Mouse (Mus musculus): ENCODE data around the gene Sapcd2. TPM values are rescaled to one million over a fixed set of nuclear protein-coding genes. Genes with fewer than 3 reads are reported as not detected.
A peak's percentile ranks its signal among the peaks of the same experiment; 100 is the strongest.

The Sapcd2 gene
- 31.3 and 36.4 TPM in 2 replicates for polyA plus RNA-seq (2014; fragmentation: Nextera tagmentation; extraction: Ambion mirVana)

DNA sequence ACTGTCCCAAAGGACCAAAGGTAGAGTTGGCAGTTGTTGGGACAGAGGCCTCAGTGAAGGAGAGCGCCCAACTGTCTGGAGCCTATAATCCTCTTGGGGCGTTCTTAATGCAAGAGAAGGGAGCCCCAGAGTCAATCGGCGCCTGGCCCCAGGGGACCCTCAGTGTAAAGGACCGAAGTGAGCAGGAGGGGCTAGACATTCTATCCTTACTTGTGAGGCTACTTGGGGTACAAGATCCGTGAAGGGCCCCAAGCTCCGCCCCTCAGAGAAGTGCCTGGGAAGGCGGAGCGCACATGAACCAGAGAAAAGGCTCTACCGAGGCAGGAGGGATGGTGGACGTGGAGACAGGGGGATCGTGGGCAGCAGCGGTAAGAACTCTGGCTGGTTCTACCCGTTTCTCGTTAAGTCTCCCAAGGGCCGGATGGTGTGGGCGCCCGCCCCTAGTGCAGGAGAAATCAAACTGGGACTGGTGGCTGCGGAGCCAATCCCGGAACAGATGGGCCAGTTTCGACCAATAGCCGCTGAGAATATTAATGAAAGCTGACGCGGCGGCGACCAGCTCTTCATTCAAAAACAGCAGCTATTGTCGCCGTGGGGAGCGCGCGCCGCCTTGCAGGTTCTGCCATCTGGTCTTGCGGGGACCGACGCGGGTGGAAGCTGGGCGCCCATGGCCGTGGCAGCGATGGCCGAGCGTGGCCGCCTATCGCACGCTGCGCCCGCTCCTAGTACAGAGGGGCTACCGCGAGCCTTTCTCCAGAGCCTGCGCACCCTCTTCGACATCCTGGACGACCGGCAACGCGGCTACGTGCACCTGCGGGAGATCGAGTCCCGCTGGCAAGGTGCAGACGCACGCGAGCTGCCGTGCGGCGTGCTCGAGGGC lies at the start of gene Sapcd2:
Sapcd2 (plus strand) TSS at position 558 of the 880 bp plus-strand sequence.
- ATAC-seq (ENCODE audit: insufficient number of reproducible peaks, insufficient read depth, low FRiP score, low read depth) = peak; percentile 91
- Histone ChIP-seq H3K9ac (replicated peaks; ENCODE audit: low read depth, low read length) (peak within 1 kb of the TSS; percentile 62), H3K36me3 (ENCODE audit: control insufficient read depth, insufficient read depth, low read length) (peaks cover 9% of the 10 kb centered on the region), H3K27ac (ENCODE audit: low read length) (peak within 1 kb of the TSS; percentile 89), H3K4me3 (ENCODE audit: low read depth, low read length) (peak within 1 kb of the TSS; percentile 63), H3K4me1 (ENCODE audit: control insufficient read depth, insufficient read depth, low read length) (peaks cover 22% of the 10 kb centered on the region; the same call in 1 of the 2 replicates), H3K27me3 (ENCODE audit: control insufficient read depth, insufficient read depth, low read length) (no peaks in the 10 kb centered on the region), H3K9me3 (ENCODE audit: control insufficient read depth, low read depth, low read length) (no peaks in the 10 kb centered on the region), H3K4me2 (replicated peaks; ENCODE audit: low read depth, low read length) (peak within 1 kb of the TSS; percentile 89)
- under 1% methylated on average over 65 of the region's 65 CpGs for WGBS

DNA sequence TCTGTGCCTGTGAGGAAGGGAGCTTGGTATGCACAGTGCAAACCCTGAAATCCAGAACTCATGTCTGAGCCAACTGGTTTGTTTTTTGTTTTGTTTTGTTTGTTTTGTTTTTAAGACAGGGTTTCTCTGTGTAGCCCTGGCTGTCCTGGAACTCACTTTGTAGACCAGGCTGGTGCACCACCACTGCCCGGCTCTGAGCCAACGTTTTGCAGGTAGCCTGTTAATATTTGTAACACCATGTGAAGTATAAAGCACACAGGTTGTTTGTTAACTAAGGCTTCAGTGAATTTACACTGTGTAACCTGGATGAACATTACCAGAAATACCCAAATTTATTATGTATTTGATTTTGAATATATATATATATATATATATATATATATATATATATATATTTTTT lies 46.1 kb upstream of the Sapcd2 start:
- 71% methylated on average over 2 of the region's 2 CpGs for whole genome bisulfite sequencing
- H3K4me2 ChIP-seq (replicated peaks; ENCODE audit: low read depth, low read length) = no peak overlapping the region

DNA sequence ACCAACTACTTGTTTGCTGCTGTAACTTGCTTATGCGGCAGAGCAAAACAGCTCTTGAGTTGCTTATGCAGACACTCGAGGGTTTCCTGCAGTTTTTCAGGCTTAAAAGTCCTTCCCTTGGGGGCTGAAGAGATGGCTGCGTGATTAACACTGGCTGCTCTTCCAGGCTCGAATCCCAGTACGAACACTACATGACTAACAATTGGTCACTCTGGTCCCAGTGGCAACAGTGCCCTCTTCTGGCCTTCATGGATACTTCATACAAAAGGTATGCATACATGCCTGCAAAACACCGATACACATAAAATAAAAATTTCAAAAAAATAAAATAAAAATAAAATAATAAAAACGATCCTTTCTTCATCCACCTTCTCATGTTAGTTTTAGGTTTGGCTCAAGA lies 43.7 kb upstream of the Sapcd2 start:
- 37% methylated on average over 7 of the region's 7 CpGs for WGBS
- Histone ChIP-seq H3K4me2 (replicated peaks; ENCODE audit: low read depth, low read length) (no peak overlapping the region), H3K4me1 (ENCODE audit: control insufficient read depth, insufficient read depth, low read length) (peaks cover 11% of the 10 kb centered on the region), H3K4me3 (ENCODE audit: low read depth, low read length) (no peak overlapping the region), H3K9me3 (ENCODE audit: control insufficient read depth, low read depth, low read length) (no peaks in the 10 kb centered on the region), H3K36me3 (ENCODE audit: control insufficient read depth, insufficient read depth, low read length) (no peaks in the 10 kb centered on the region), H3K27me3 (ENCODE audit: control insufficient read depth, insufficient read depth, low read length) (no peaks in the 10 kb centered on the region), H3K9ac (replicated peaks; ENCODE audit: low read depth, low read length) (no peak overlapping the region), H3K27ac (ENCODE audit: low read length) (no peak overlapping the region)
- ATAC-seq (ENCODE audit: insufficient number of reproducible peaks, insufficient read depth, low FRiP score, low read depth) = no peak

More for the DNA sequence above, 46.1 kb upstream of the Sapcd2 start:
- Histone ChIP-seq H3K36me3 (ENCODE audit: control insufficient read depth, insufficient read depth, low read length) (no peaks in the 10 kb centered on the region), H3K4me3 (ENCODE audit: low read depth, low read length) (no peak overlapping the region), H3K9me3 (ENCODE audit: control insufficient read depth, low read depth, low read length) (no peaks in the 10 kb centered on the region), H3K27me3 (ENCODE audit: control insufficient read depth, insufficient read depth, low read length) (no peaks in the 10 kb centered on the region), H3K27ac (ENCODE audit: low read length) (no peak overlapping the region), H3K4me1 (ENCODE audit: control insufficient read depth, insufficient read depth, low read length) (no peaks in the 10 kb centered on the region; the same call in 1 of the 2 replicates), H3K9ac (replicated peaks; ENCODE audit: low read depth, low read length) (no peak overlapping the region)
- ATAC-seq (ENCODE audit: insufficient number of reproducible peaks, insufficient read depth, low FRiP score, low read depth) = no peak

DNA sequence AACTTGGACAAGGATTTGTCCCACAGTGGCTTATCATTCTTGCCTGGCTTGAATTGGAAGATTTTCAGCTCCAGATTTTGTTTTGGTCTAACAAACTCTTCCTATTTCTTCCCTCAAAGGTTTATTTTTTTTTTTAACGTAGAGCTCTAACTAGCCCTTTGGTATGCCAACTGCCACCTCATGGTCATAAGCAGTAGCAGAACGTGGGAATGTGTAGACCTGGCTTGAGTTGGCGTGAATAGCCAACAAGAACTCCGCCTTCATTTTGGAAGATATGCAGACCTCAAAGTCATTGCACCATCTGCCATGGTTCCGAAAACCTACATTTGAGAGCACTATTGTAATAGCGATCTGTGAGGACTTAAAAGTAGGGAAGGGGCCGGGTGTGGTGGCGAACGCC lies 40.7 kb upstream of the Sapcd2 start:
- H3K4me2 ChIP-seq (replicated peaks; ENCODE audit: low read depth, low read length) = peak overlapping the region; percentile 45

DNA sequence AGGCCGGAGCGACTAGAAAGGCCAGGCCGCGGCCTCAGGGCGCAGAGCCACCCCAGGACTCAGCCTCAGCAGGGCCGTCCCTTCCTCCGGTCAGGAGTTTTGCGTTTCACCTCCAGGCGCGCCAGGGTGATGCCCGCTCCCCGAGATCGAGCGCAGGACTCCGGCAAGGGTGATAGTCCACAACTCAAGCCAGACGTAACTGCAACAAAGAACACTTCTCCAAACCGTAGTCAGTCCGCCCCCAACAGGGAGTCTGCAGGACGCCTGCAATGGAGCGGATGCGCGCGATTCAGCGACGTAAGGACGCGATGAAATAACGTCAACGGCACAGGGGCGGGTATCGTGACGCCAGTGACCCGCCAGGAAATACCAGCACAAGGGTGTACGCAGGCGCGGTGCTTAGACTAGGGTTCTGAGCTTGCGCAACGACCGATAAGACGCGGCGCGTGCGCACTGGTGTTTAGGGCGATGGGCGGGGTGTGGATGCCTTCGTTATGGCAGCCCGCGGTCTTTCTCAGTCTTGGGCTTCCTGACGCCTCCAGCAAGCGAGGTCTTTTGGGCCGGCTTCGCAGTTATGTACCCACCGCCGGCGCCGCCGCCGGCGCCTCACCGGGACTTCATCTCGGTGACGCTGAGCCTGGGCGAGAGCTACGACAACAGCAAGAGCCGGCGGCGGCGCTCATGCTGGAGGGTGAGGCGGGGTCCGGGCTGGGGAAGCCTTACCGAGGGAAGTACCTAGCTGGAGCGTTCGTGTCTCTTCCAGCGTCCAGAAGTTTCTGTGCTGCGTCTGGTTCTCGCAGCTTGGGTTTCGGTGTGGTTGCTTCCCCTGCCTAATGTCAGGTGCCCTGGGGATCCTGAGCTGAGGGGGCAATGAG lies 39.6 kb upstream of the Sapcd2 start, which contains the start of gene Man1b1:
Man1b1 (plus strand) TSS at position 53 of the 875 bp plus-strand sequence.
- Histone ChIP-seq H3K9ac (replicated peaks; ENCODE audit: low read depth, low read length) (peak within 1 kb of the TSS; percentile 81), H3K4me1 (ENCODE audit: control insufficient read depth, insufficient read depth, low read length) (peaks cover 15% of the 10 kb centered on the region), H3K4me3 (ENCODE audit: low read depth, low read length) (peak within 1 kb of the TSS; percentile 95), H3K4me2 (replicated peaks; ENCODE audit: low read depth, low read length) (peak within 1 kb of the TSS; percentile 95), H3K36me3 (ENCODE audit: control insufficient read depth, insufficient read depth, low read length) (peaks cover 27% of the 10 kb centered on the region), H3K9me3 (ENCODE audit: control insufficient read depth, low read depth, low read length) (no peaks in the 10 kb centered on the region), H3K27ac (ENCODE audit: low read length) (peak within 1 kb of the TSS; percentile 89), H3K27me3 (ENCODE audit: control insufficient read depth, insufficient read depth, low read length) (no peaks in the 10 kb centered on the region)
- WGBS = under 1% methylated on average over 76 of the region's 78 CpGs
- ATAC-seq (ENCODE audit: insufficient number of reproducible peaks, insufficient read depth, low FRiP score, low read depth) = peak; percentile 98

More for the DNA sequence above, 40.7 kb upstream of the Sapcd2 start:
- H3K9me3 ChIP-seq (ENCODE audit: control insufficient read depth, low read depth, low read length) = no peaks in the 10 kb centered on the region
- H3K4me1 ChIP-seq (ENCODE audit: control insufficient read depth, insufficient read depth, low read length) = peaks cover 15% of the 10 kb centered on the region
- 56% methylated on average over 9 of the region's 9 CpGs for WGBS
- ATAC-seq (ENCODE audit: insufficient number of reproducible peaks, insufficient read depth, low FRiP score, low read depth) = no peak
- peaks cover 22% of the 10 kb centered on the region for H3K36me3 ChIP-seq (ENCODE audit: control insufficient read depth, insufficient read depth, low read length)
- H3K27ac ChIP-seq (ENCODE audit: low read length) = no peak overlapping the region
- H3K4me3 ChIP-seq (ENCODE audit: low read depth, low read length) = peak overlapping the region; percentile 95
- H3K27me3 ChIP-seq (ENCODE audit: control insufficient read depth, insufficient read depth, low read length) = no peaks in the 10 kb centered on the region
- H3K9ac ChIP-seq (replicated peaks; ENCODE audit: low read depth, low read length) = no peak overlapping the region

DNA sequence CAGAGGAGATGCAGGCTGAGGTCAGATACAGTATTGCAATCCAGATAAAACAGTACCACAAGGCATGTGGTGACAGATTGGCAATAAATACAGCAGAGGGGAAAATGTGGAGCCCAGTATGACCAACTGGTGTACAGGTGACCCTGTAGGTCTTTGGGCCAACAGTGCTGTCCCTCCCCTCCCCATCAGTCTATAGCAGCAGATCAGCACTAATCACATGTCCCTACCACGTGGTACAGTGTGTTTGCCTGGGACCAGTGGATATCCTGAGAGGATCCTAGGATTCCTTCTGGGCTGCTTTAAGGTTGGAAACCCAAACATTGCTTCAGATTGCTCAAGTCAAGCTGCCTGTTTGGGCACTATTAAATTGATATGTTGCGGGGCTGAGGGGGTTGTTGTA lies 38.6 kb upstream of the Sapcd2 start:
- no peaks in the 10 kb centered on the region for H3K27me3 ChIP-seq (ENCODE audit: control insufficient read depth, insufficient read depth, low read length)
- peaks cover 38% of the 10 kb centered on the region for H3K36me3 ChIP-seq (ENCODE audit: control insufficient read depth, insufficient read depth, low read length)
- H3K4me2 ChIP-seq (replicated peaks; ENCODE audit: low read depth, low read length) = peak overlapping the region; percentile 95
- H3K9ac ChIP-seq (replicated peaks; ENCODE audit: low read depth, low read length) = peak overlapping the region; percentile 81; the same call in 1 of the 2 replicates
- no peak overlapping the region for H3K27ac ChIP-seq (ENCODE audit: low read length)
- no peaks in the 10 kb centered on the region for H3K9me3 ChIP-seq (ENCODE audit: control insufficient read depth, low read depth, low read length)
- no peak for ATAC-seq (ENCODE audit: insufficient number of reproducible peaks, insufficient read depth, low FRiP score, low read depth)
- peak overlapping the region; percentile 95 for H3K4me3 ChIP-seq (ENCODE audit: low read depth, low read length)
- 76% methylated on average over 2 of the region's 2 CpGs for WGBS
- peaks cover 15% of the 10 kb centered on the region for H3K4me1 ChIP-seq (ENCODE audit: control insufficient read depth, insufficient read depth, low read length)

DNA sequence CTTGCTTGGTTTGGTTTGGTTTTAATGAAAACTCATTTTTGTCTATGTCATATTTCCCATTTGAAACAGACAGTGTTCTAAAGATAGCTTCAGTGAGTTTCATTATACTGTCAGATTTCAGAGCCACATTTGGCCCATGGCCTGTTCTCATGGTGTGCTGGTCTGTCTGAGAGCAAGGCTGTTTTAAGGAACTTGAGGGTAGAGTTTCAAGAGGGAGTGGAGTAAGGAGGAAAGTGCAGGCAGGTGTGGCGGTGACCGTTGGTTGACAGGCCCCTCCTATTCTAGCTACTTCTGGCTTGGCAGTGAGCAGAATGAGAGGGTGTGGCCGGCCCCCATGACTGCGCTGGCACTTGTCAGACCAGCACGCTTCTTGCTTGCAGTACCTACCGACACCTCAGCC lies 33.8 kb upstream of the Sapcd2 start:
- no peak for ATAC-seq (ENCODE audit: insufficient number of reproducible peaks, insufficient read depth, low FRiP score, low read depth)
- peaks cover 5% of the 10 kb centered on the region for H3K4me1 ChIP-seq (ENCODE audit: control insufficient read depth, insufficient read depth, low read length)
- no peak overlapping the region for H3K4me2 ChIP-seq (replicated peaks; ENCODE audit: low read depth, low read length)
- WGBS = 88% methylated on average over 6 of the region's 6 CpGs
- no peak overlapping the region for H3K27ac ChIP-seq (ENCODE audit: low read length)
- H3K9ac ChIP-seq (replicated peaks; ENCODE audit: low read depth, low read length) = no peak overlapping the region
- H3K36me3 ChIP-seq (ENCODE audit: control insufficient read depth, insufficient read depth, low read length) = peaks cover 62% of the 10 kb centered on the region
- no peaks in the 10 kb centered on the region for H3K9me3 ChIP-seq (ENCODE audit: control insufficient read depth, low read depth, low read length)
- no peak overlapping the region for H3K4me3 ChIP-seq (ENCODE audit: low read depth, low read length)
- no peaks in the 10 kb centered on the region for H3K27me3 ChIP-seq (ENCODE audit: control insufficient read depth, insufficient read depth, low read length)

DNA sequence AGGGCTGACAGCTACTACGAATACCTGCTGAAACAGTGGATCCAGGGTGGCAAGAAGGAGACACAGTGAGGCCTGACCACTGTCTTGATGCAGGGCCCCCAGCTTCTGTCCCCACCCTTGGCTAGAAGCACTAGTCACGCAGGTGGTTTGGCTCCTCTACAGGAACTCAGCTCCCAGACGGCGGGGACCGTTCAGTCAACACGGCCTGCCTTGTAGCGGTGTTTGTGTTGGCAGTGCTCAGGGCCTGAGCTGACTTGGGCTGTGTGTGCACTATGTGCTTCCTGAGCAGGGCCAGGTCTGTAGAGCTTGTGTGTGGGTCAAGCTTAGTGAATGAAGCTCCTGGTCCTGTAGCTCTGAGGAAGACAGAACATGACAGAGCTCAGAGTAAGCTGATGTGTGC lies 24.0 kb upstream of the Sapcd2 start:
- WGBS = 87% methylated on average over 7 of the region's 7 CpGs
- Histone ChIP-seq H3K4me3 (ENCODE audit: low read depth, low read length) (no peak overlapping the region), H3K27me3 (ENCODE audit: control insufficient read depth, insufficient read depth, low read length) (no peaks in the 10 kb centered on the region), H3K27ac (ENCODE audit: low read length) (no peak overlapping the region), H3K36me3 (ENCODE audit: control insufficient read depth, insufficient read depth, low read length) (peaks cover 87% of the 10 kb centered on the region), H3K4me1 (ENCODE audit: control insufficient read depth, insufficient read depth, low read length) (no peaks in the 10 kb centered on the region), H3K4me2 (replicated peaks; ENCODE audit: low read depth, low read length) (no peak overlapping the region), H3K9ac (replicated peaks; ENCODE audit: low read depth, low read length) (no peak overlapping the region), H3K9me3 (ENCODE audit: control insufficient read depth, low read depth, low read length) (no peaks in the 10 kb centered on the region)
- no peak for ATAC-seq (ENCODE audit: insufficient number of reproducible peaks, insufficient read depth, low FRiP score, low read depth)
